Mouse (Mus musculus) right cerebral cortex, postnatal 4 days (tissue): ENCODE data around the gene Abhd16b.

Experiments used
- DNase-seq: peaks from one replicate; pipeline ENCODE4 v3.0.0-alpha.2; 2022

The Abhd16b gene

DNA sequence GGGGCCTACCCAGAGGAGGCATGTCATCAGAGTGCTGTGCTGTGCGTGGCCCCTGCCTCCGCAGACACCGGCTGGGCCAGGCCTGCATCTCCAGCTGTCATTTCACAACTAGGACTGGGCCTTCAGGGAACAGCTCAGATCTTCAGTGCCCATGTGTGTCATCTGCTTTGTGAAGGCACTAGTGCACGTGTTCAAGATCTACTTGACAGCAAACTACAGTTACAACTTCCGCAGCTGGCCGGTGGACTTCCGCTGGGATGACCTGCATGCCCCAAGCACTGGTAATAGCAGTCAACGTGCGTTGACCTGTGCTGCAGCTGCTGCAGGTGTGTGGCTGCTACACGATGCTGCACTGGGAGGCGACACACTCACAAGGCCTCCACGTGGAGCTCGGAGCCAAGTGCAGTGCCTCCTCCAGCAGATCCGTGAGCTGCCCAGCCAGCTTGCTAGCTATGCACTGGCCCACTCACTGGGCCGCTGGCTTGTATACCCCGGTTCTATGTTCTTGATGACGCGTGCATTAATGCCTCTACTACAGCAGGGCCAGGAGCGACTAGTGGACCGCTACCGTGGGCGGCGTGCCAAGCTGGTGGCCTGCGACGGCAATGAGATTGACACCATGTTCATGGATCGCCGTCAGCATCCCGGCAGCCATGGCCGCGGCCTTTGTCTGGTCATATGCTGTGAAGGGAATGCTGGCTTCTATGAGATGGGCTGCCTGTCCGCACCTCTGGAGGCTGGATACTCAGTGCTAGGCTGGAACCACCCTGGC lies at the start of gene Abhd16b:
TSS of gene Abhd16b (plus strand) at position 51 of the 772 bp plus-strand sequence.
- peak; percentile 9 for DNase-seq

DNA sequence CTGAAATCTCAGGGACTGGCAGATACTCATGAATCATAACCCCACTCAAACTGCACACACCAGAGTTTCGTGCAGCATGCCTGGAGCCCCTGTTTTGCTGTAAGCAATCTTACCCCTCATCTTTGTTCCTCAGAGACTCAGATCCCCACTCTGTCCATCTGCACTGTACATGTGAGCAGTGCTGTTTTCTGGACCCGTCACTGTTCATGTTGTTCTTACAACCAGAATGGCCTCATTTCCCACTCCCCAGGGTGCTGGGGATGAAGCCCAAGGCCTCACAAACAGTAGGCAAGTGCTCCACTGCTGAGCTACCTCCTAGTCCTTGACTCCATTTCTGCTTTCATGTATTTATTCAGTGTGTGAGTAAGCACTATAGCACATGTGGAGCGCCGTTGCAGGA lies 40.8 kb upstream of the Abhd16b start:
- no peak for DNase-seq

DNA sequence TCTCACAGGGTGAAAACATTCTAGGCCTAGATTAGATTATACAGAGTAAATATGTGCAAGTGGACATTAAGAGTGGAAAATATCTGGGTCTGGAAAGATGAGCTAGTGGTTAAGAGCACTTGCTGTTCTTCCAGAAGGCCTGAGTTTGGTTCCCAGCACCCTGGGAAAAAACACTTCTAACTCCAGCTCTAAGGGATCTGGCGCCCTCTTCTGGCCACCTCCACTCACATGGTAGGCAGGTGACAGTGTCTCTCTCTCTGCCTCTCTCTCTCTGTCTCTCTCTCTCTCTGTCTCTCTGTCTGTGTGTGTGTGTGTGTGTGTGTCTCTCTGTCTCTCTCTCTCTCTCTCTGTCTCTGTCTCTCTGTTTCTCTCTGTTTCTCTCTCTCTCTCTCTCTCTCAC lies 39.7 kb upstream of the Abhd16b start:
- DNase-seq, result no peak

DNA sequence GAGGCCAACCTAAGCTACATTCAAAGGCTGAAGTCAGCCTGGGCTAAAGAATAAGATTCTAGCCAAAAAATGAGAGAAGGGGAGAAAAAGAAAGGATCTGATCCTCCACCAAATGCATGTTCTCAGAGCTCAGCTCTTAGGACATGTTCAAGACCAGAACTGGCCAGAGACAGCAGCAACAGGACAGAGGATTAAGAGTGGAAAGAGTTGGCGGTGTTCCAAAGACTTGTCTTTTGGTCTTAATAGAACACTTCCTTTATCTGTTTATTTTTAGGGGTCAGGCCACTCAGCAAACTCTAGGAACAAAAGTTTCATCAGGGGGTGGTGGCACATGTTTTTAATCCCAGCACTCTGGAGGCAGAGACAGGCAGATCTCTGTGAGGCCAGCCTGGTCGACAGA lies 37.1 kb upstream of the Abhd16b start:
- no peak for DNase-seq

DNA sequence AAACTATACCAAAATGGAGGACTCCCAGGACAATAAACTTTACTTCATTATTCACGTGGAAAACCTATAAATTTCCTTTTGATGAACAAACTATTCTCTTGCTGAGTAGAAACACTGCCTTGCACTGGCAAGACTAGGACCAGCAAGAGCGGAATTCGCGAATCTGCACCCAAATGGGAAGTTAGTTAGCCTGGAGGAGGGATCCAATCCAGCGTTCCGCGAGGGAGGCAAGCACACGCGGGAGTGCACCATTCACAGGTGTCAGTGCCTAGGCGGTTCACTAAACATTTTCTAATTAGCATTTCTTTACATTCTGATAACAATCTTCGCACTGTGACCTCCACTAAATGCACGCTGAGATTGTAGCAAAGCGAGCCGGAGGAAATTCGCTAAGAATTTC lies 35.2 kb upstream of the Abhd16b start:
- DNase-seq, result peak; percentile 10

DNA sequence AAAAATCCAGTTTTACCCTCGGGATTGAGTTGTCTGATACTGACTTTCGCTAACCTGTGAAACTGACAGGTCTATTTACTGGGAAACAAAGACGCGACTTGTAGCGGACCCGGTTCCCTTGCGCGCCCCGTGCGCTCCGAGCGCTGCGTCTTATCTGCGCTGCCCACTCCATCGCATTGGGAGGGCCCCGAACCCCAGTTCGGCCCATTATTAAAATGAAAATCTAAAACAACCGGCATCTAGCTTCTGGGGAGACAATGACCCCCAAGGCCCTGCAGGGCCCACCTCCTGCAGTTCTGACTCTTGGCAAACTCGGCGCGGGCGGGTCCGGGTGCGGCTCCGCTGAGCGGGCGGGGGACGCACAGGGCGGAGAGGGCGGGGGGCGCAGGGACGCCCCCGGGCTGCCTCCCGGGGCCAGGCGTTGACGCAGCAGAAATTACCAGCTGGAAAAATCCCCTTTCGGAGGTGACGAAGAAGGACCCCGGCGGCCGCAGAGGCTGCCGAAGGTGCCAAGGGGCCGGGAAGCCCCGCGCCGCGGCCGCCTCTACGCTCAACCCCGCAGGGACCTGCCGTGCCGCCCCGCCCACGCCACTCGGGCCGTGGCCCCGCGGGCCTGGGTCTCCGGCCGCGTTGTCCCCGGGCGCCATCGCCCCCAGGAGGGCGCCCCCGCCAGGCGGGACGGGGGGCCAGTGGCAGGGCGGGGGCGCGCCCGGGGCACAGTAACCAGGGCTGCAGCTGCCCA lies 34.4 kb upstream of the Abhd16b start:
- DNase-seq, result peak; percentile 28

DNA sequence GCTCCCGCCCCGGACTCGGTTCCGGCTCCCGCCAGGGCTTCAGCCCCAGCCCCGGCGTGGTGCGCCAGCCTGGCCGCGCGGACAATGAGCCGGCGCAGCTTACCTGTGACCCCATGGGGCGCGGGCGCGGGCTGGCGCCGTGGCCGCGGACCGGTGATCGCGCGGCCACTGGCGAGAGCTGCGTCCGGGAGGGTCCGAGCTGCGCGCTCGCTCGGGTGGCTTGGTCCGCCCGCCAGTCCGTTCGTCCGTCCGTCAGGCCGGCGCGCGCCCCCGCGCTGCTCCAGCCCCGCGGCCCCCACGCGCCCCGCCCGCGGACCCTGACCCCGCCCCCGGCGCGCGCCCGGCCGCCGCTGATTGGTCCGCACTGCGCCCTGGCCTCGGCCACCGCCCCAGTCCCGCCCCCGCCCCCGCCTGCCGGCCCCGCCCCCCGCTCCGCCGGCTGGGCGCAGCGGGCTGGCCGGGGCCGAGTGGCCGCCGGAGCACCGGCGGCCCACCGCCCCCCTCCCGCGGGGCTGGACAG lies 33.8 kb upstream of the Abhd16b start, which contains the start of gene Zbtb46:
TSS of gene Zbtb46 (minus strand) at position 274 of the 520 bp plus-strand sequence.
- DNase-seq, result peak; percentile 80

DNA sequence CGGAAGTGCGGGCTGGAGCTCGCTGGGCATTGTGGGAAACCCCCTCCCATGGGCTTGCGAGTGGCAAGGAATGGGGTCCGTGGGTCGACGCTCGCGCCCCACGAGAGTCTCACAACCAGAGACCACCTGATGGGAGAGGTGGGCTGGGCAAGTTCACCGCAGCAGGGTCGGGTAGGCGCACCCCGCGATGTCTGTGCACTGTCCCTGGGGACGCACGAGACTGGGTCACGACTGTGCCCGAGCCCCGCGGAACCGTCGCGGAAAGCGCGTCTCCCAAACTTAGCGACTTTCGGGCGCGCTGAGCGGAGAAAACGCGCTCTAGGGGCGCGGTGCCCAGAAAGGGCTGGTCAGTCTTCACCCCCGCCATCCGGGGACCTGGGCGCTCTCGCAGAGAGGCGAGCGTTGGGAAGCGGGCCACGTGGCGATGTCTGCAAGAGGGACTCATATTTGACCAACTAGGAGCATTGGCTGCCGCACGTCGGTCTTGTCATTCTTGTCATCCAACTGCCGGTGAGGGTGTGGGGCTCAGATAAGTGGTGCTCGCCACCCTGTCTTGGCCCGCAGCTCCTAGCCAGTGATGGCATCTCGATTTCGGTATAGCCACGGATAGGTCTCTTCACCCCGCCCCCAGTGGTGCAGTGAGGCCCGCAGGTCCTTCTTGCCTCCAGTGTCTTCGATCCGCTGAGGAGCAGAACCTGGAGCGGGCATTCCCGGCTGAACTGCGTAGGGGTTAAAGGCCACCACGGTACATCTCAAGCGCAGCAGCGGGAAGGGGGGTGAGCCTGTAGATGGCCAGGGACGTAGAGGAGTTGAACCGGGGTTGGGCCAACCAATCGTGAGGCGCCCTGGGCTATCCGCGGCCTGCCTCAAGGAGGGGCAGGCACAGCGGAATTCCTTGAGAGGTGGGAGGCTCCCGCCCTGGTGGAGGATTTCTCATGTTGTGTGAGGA lies 33.1 kb upstream of the Abhd16b start:
- peak; percentile 49 for DNase-seq

DNA sequence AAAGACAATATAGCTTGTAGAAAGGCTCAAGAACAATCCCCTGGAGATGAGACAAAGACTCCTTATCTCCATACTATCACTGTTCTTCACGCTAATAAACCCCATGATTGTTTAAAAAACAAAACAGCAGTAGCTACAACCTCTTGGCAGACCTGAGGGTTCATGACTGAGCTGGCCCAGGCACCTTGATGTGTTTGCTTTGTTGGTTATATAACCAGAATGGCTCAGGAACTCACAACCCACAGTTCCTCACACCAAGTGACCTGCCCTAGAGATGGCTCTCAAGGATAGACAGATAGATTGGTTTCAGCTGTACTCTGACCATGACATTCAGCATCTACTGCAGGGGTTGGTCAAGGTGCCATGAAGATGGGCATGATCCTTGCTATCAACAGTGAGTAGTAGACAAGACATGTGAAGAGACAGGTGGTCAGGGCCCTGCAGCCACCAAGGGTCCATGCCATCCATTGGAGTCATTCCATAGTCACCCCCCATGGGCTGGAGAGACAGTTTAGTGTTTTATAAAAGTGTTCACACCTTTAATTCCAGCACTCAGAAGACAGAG lies 31.4 kb upstream of the Abhd16b start:
- DNase-seq, result no peak

DNA sequence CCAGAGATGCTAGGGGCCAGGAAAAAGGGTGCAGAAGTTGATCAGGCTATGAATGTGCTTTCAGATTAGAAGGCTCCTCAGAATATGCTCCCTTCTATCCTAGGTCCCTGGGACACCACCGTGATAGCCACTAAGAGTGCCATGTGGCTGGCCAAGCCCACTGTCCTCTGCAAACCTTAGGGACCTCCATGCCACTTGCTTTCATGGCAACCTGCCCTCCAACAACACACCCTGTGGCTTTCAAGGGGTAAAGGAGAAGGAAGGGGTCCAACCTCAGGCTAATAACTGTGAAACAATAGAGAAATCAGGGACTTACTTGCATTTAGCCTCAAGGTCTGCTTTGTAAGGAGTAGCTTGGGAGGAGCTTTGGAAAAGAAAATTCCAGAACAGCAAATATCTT lies 30.4 kb upstream of the Abhd16b start:
- DNase-seq, result no peak

DNA sequence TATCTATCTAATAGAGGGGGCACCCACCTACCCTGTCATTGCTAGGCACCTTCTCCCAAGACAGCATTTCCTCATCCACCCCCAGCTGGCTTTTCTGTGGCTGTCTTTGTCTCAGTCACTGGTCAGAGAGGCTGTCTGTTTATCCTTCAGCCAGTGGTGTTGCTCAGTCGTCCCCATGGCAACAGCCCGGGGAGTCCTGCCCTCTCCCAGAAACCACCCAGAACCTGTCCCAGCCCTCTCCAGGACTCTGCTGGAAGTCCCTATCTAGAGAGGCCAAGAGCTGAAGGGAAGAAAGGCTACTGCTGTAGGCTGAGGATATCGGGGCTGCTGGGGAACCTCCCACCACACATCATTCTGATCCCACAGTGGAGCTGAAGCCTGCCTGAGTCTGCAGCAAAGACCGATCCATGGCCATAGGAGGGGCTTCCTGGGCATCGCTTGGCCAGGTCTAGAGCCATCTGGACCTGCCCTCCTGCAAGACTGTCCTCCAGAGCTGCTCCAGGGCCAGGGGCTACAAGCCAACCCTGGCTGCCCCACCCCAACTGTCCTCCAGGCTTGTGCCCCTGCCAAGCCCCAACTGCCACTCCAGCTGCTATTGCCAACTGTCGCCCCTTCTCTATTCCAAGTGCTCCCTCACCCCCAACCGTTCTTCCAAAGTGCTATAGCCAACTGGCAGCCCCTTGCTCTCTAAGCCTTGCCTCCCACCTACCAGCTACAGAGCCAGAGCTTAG lies 29.8 kb upstream of the Abhd16b start:
- peak; percentile 23 for DNase-seq

DNA sequence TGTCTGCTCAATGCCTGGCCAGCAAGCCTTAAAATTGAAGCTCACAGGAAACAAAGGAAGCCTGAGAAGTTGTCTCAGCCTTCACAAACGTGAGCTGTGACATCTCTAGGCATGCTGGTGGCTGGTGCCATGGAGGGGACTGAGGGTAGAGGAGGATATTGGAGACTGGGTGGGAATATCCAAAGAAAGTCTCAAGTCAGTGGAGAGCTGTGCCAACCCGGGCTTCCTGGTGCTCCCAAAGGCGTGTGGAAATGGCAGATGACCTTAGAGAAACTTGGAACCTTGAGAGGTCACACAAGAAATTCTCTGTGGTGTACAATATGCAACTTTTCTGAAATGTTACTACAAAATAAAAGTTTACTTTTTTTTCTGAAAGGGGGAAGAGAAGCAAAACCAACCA lies 27.6 kb upstream of the Abhd16b start:
- DNase-seq, result no peak

DNA sequence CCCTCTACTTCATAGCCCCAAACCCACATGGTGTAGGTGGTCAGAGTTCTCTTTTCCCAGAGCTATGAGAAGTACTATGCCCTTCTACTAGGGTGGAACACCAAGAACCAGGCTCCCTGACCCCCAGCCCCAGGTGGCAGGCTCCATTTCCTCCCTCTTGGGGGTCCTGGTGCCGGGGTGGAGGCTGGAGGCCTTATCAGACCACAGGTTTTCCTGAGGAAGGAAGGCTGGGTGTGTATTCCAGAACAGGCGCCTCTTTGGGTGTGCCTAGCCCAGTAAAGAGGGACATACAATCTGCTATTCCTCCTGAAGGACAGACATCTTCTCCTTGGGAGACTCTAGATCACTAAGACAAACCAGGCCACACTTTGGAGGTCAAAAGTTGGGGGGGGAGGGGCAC lies 22.7 kb upstream of the Abhd16b start:
- no peak for DNase-seq

DNA sequence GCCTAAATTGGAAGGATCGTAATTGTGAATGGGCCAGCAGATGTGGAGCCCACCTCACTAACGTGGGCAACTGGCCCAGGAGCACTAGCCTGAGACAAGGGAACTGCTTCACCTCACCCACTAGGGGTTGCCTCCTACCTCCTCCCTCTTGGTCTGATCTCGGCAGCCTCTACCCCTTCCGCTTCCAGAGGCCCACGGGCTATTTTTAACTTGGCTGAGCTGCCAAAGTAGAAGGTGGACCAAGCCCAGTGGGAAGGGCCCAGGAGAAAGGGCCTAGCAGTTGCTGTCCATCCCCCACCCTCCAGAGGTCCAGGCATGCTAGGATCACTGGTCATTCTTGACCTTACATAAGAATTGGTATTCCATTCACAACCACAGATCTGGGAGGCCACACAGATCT lies 21.8 kb upstream of the Abhd16b start:
- DNase-seq, result no peak

DNA sequence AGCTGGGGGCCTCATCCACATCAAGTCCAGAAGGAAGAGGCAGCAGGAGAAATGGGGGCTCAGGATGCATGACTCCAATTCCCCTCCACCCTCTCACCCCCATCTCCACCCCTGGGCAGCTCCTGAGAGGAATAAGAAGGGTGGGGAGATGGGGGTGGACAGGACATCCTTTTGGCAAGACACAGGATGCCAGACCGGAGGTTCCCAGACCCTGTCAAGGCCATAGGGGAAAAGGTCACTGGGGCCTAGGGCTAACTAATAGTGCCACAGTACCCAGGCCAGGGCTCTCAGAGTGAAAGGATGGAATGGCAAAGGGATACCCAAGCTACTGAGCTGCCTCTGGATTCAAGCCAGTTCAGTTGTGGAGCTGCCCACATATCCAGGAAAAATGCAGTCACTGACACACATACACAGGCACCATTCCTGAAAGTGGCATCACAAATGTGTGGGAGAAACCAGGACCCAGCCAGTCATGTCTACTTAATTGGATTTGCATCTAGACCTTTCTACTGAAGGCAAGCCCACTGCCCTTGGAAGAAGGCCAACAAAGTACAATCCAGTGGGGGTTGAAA lies 20.7 kb upstream of the Abhd16b start:
- DNase-seq, result no peak

DNA sequence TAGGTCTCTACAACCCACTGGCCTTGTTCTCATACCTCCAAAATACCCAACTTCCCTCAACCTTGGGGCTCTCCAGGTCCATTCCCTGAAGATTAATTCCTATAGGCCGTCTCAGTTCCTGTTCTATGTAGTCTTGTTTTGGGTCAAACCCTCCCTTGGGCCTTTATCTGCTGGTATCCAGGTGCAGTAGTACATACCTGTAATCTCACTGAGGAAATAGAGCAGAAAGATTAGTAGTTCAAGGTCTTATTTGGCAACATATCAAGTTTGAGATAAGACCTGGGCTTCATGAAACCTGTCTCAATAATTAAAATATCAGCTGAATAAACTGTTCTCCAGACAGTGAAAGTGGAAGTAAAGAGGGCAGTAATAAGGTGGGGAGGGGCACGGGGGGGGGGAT lies 9.9 kb upstream of the Abhd16b start:
- no peak for DNase-seq

DNA sequence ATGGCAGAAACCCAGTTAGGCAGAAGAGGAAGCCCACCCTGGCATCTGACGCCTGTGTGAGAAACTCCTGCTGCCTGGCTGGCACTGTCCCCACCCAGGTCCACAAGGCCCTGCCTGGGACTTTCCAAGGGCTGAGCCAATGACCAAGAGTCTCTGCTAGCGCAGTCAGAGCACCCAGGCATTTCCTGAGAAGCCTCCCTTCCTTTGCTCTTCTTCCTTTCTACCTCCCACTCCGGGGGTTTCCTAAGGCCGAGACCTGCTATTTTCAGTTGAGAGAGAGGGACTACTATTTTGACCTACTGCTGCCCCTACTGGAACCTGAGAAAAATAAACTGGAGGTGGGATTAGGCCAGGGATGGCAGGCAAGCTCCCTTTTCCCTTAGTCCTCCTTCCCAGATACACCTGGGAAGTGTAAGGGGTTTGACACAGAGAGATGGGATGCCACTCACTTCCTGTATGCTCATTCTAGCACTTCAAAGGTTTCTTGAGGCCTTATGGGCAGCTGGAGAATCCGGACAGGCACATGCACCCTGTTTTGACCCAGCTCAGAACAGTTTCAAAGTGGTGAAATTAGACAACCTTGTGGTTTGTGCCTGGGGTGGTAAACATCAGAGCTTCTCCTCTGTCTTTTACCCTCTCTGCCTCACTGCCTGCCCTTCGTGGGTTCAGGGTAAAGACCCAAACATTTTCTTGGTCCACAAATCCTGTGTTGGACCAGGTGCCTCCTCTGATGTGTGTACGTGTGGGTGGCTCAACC lies 9.3 kb upstream of the Abhd16b start:
- DNase-seq, result no peak

DNA sequence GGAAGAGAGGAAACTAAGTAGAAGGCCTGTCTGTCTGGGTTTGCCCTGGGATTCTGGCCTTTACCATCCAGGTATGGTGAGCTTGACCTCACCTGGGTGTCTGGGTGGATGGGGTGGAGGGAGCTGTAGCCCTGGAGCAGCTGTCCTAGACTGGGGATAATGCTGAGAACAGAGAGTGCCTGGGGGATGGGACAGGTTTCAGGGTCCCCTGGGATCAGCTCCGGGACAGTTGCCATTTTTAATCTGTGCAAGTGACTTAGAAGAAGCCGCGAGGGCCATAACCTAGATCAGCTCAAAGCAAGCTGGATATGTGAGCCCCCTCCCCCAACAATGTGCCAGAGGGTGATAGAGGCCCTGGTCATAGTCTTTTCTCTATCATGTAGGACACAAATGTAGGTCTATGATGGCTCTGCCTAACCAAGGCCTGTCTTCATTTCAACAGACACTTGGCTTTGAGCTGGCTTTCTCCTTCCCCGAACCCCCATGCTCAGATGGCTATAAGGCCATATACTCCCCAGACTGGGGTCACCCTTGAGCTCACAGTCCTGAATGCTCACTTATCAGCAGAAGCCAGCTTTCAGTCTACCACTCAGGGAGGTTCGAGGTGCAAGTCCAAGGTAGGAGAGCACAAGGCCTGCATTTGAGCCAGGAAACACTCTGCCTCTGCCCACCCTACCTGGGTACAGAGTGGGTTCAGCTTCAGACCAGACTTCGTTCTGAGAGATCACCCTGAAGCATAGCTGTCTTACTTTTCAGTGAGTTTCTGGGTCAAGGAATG lies 8.4 kb upstream of the Abhd16b start:
- no peak for DNase-seq

DNA sequence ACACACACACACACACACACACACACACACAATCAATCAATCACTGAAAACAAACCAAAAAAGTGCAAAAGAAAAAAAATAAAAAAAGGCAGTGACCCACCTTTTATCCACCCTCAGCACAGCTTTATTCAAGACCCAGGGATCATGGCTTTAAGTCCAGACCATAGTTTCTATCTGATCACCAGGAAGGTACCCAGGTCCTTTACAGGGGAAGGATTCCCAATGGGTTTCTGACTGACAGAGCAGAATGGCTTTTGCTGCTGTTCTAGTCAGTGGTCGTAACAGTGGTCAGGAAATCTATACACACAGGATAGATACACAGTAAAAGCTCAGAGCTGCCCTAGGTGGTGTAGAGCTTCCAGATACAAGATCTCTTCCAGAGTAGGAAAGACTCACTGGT lies 7.3 kb upstream of the Abhd16b start:
- DNase-seq, result no peak
